Mouse (Mus musculus): ENCODE data around the gene Emcn.

Emcn gene

DNA sequence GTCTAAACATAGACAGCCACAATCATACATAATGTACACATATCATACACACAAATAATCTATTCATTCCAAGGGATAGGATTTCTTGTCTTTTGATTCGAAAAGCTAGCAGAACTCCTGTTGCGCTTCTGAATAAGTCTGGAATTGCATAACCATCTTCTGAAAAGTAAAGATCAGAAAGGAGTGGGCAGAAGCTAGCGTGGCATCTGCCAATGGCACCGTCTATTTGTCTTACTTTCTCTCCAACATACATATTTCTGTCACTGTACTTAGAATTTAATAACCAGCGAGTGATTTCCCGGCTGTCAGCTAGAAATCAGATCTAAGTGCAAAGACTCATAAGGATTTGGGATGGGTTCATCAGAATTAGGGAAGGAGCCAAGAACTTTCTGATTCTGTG is 88.6 kb downstream of the Emcn start:
- Histone ChIP-seq H3K27me3 (ENCODE audit: insufficient read depth, low read length) (no peaks in the 10 kb centered on the region), H3K4me3 (replicated peaks; ENCODE audit: low read length) (no peak overlapping the region), H3K36me3 (ENCODE audit: insufficient read depth, low read length) (no peaks in the 10 kb centered on the region), H3K9me3 (ENCODE audit: low read length) (peaks cover 59% of the 10 kb centered on the region), H3K4me1 (replicated peaks; ENCODE audit: low read depth, low read length) (no peaks in the 10 kb centered on the region)
- TF ChIP-seq POU5F1 (IDR thresholded peaks at IDR 0.05; ENCODE audit: borderline replicate concordance, low read length) = no peak
- TF ChIP-seq CTCF (conservative IDR thresholded peaks at IDR 0.05; ENCODE audit: low read length) = no peak
- TF ChIP-seq NANOG (IDR thresholded peaks at IDR 0.05; ENCODE audit: borderline replicate concordance, low read length) = no peak

- no peaks in the 10 kb centered on the region for H3K36me3 ChIP-seq (ENCODE audit: insufficient read depth, low read length)
- no peaks in the 10 kb centered on the region for H3K9me3 ChIP-seq (ENCODE audit: low read length)
- H3K4me3 ChIP-seq (replicated peaks; ENCODE audit: low read length) = no peak overlapping the region
- no peaks in the 10 kb centered on the region for H3K4me1 ChIP-seq (replicated peaks; ENCODE audit: low read depth, low read length)
- H3K27me3 ChIP-seq (ENCODE audit: insufficient read depth, low read length) = no peaks in the 10 kb centered on the region
- TF ChIP-seq CTCF (conservative IDR thresholded peaks at IDR 0.05; ENCODE audit: low read length) = no peak
- no peak for TF ChIP-seq NANOG (IDR thresholded peaks at IDR 0.05; ENCODE audit: borderline replicate concordance, low read length)
- TF ChIP-seq POU5F1 (IDR thresholded peaks at IDR 0.05; ENCODE audit: borderline replicate concordance, low read length) = no peak
These were observed 124.2 kb downstream of the Emcn start for GRCm38 (mm10) chr3:137464902-137465629.

DNA sequence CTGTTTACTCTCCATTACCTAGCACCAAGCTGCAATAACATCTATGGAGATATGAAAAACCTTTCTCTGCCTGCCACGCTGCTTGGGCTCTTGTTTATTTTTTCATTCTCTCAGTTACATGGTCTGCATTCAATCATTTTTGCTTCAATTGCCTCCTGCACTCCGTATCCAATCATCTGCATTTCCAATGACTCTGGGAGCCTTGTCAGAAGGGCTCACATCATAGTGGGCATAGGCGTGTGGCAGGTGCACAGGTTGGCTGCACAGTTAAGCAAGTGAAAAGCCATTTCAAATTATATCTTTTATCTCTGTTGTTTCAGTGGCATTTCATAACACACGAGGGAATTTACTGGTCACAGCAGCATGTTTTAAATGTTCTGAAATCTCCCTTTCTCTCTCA is 125.1 kb downstream of the Emcn start:
- H3K36me3 ChIP-seq (ENCODE audit: insufficient read depth, low read length) = no peaks in the 10 kb centered on the region
- H3K9me3 ChIP-seq (ENCODE audit: low read length) = no peaks in the 10 kb centered on the region; the same call in 1 of the 2 replicates
- H3K4me3 ChIP-seq (replicated peaks; ENCODE audit: low read length) = no peak overlapping the region
- H3K4me1 ChIP-seq (replicated peaks; ENCODE audit: low read depth, low read length) = no peaks in the 10 kb centered on the region
- no peaks in the 10 kb centered on the region for H3K27me3 ChIP-seq (ENCODE audit: insufficient read depth, low read length)
- TF ChIP-seq NANOG (IDR thresholded peaks at IDR 0.05; ENCODE audit: borderline replicate concordance, low read length) (no peak), POU5F1 (IDR thresholded peaks at IDR 0.05; ENCODE audit: borderline replicate concordance, low read length) (no peak), CTCF (conservative IDR thresholded peaks at IDR 0.05; ENCODE audit: low read length) (no peak)

DNA sequence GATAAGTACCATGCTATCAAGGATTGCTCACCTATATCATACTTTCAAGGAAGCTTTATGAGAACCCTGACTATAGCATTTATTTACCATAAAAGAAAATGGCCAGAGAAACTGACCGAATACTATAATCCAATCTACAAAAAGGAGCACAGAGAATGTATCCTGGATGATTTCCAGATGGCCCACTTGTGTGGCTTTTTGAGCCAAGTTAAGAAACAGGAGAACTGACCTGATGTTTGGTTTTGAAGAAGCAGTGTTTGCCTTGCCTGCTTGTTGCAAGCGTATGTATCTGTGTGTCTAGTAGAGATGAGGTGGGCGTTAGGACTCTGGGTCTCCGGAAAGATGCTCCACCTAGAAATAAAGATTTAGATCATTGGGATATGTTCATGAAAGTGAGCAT is 125.9 kb downstream of the Emcn start:
- TF ChIP-seq NANOG (IDR thresholded peaks at IDR 0.05; ENCODE audit: borderline replicate concordance, low read length) (no peak), CTCF (conservative IDR thresholded peaks at IDR 0.05; ENCODE audit: low read length) (no peak), POU5F1 (IDR thresholded peaks at IDR 0.05; ENCODE audit: borderline replicate concordance, low read length) (no peak)
- Histone ChIP-seq H3K36me3 (ENCODE audit: insufficient read depth, low read length) (no peaks in the 10 kb centered on the region), H3K4me3 (replicated peaks; ENCODE audit: low read length) (no peak overlapping the region), H3K27me3 (ENCODE audit: insufficient read depth, low read length) (no peaks in the 10 kb centered on the region), H3K9me3 (ENCODE audit: low read length) (no peaks in the 10 kb centered on the region; the same call in 1 of the 2 replicates), H3K4me1 (replicated peaks; ENCODE audit: low read depth, low read length) (no peaks in the 10 kb centered on the region)

- H3K4me3 ChIP-seq (replicated peaks; ENCODE audit: low read length) = no peak overlapping the region
- H3K4me1 ChIP-seq (replicated peaks; ENCODE audit: low read depth, low read length) = no peaks in the 10 kb centered on the region
- H3K9me3 ChIP-seq (ENCODE audit: low read length) = no peaks in the 10 kb centered on the region; the same call in 1 of the 2 replicates
- no peak for TF ChIP-seq POU5F1 (IDR thresholded peaks at IDR 0.05; ENCODE audit: borderline replicate concordance, low read length)
- no peak for TF ChIP-seq NANOG (IDR thresholded peaks at IDR 0.05; ENCODE audit: borderline replicate concordance, low read length)
- no peak for TF ChIP-seq CTCF (conservative IDR thresholded peaks at IDR 0.05; ENCODE audit: low read length)
- no peaks in the 10 kb centered on the region for H3K27me3 ChIP-seq (ENCODE audit: insufficient read depth, low read length)
- no peaks in the 10 kb centered on the region for H3K36me3 ChIP-seq (ENCODE audit: insufficient read depth, low read length)
These were observed 126.5 kb downstream of the Emcn start for GRCm38 (mm10) chr3:137467386-137467785.

DNA sequence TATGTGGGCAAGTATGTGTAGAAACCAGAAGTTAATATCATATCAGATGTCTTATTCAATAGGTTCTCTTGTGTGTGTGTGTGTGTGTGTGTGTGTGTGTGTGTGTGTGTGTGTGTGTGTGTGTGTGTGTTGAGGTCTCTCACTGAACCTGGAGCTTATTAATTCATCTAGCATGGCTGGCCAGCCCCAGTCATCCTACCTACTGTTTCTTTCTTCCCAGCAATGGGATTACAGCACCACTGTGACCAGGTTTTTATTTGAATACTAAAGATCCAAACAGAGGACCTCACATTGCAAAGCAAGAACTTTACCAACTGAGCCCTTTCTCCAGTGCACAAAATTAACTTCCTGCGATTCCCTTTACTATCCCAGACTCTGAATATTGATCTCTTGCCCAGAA is 131.3 kb downstream of the Emcn start:
- Histone ChIP-seq H3K9me3 (ENCODE audit: low read length) (peaks cover 31% of the 10 kb centered on the region), H3K4me3 (replicated peaks; ENCODE audit: low read length) (no peak overlapping the region), H3K27me3 (ENCODE audit: insufficient read depth, low read length) (no peaks in the 10 kb centered on the region), H3K36me3 (ENCODE audit: insufficient read depth, low read length) (no peaks in the 10 kb centered on the region), H3K4me1 (replicated peaks; ENCODE audit: low read depth, low read length) (no peaks in the 10 kb centered on the region)
- TF ChIP-seq CTCF (conservative IDR thresholded peaks at IDR 0.05; ENCODE audit: low read length) (no peak), NANOG (IDR thresholded peaks at IDR 0.05; ENCODE audit: borderline replicate concordance, low read length) (no peak), POU5F1 (IDR thresholded peaks at IDR 0.05; ENCODE audit: borderline replicate concordance, low read length) (no peak)

GRCm38 (mm10) chr3:137479761-137480339 is 139.0 kb downstream of the Emcn start:
- H3K4me3 ChIP-seq (replicated peaks; ENCODE audit: low read length) = no peak overlapping the region
- no peak for TF ChIP-seq POU5F1 (IDR thresholded peaks at IDR 0.05; ENCODE audit: borderline replicate concordance, low read length)
- TF ChIP-seq CTCF (conservative IDR thresholded peaks at IDR 0.05; ENCODE audit: low read length) = no peak
- TF ChIP-seq NANOG (IDR thresholded peaks at IDR 0.05; ENCODE audit: borderline replicate concordance, low read length) = no peak
- H3K36me3 ChIP-seq (ENCODE audit: insufficient read depth, low read length) = no peaks in the 10 kb centered on the region
- no peaks in the 10 kb centered on the region for H3K4me1 ChIP-seq (replicated peaks; ENCODE audit: low read depth, low read length)
- no peaks in the 10 kb centered on the region for H3K27me3 ChIP-seq (ENCODE audit: insufficient read depth, low read length)
- peaks cover 92% of the 10 kb centered on the region for H3K9me3 ChIP-seq (ENCODE audit: low read length)

GRCm38 (mm10) chr3:137481157-137481556 is 140.3 kb downstream of the Emcn start:
- Histone ChIP-seq H3K4me1 (replicated peaks; ENCODE audit: low read depth, low read length) (no peaks in the 10 kb centered on the region), H3K4me3 (replicated peaks; ENCODE audit: low read length) (no peak overlapping the region), H3K9me3 (ENCODE audit: low read length) (peaks cover 89% of the 10 kb centered on the region), H3K36me3 (ENCODE audit: insufficient read depth, low read length) (no peaks in the 10 kb centered on the region), H3K27me3 (ENCODE audit: insufficient read depth, low read length) (no peaks in the 10 kb centered on the region)
- TF ChIP-seq NANOG (IDR thresholded peaks at IDR 0.05; ENCODE audit: borderline replicate concordance, low read length) (no peak), CTCF (conservative IDR thresholded peaks at IDR 0.05; ENCODE audit: low read length) (no peak), POU5F1 (IDR thresholded peaks at IDR 0.05; ENCODE audit: borderline replicate concordance, low read length) (no peak)

Data from E14TG2a.4 (cell line).